Mouse (Mus musculus) ovary, postnatal 36 days (tissue): Measurements from ENCODE around the gene Magea3.
"Not testable (repeated sequence)": the region's sequence is repeated elsewhere in the genome, so short reads cannot be mapped to it uniquely, and the experiment has no call there.

Experiments
- DNase-seq: peaks from one replicate; pipeline ENCODE4 v3.0.0; 2022; ENCODE audit warnings: low spot score, mixed read lengths

Gene Magea3

DNA sequence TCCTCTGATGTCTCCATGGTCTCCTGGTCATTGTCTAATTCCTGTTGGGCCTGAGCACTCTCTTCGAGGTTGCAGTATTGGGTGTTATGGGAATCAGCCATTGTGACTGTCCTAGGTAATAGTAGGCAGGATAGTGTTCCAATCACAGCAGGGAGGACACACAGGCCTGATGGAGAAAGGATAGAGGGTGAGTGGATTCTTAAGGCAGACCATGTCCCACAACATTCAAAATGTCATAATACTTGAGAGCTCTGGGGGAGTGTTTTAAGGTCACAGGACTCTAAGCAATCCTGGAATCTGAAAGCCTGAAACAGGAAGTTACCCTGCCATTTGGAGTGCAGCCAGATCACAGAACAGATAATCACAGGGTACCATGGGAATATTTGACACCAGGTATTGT is at the start of gene Magea3:
TSS of gene Magea3 (minus strand) at position 101 of the 400 bp plus-strand sequence.
- not testable (repeated sequence) for DNase-seq

GRCm38 (mm10) chrX:154995750-154996149 is 46.4 kb upstream of the Magea3 start, which contains the start of gene Magea8:
Magea8 (minus strand) TSS chrX:154995850.
- DNase-seq, result not testable (repeated sequence)

DNA sequence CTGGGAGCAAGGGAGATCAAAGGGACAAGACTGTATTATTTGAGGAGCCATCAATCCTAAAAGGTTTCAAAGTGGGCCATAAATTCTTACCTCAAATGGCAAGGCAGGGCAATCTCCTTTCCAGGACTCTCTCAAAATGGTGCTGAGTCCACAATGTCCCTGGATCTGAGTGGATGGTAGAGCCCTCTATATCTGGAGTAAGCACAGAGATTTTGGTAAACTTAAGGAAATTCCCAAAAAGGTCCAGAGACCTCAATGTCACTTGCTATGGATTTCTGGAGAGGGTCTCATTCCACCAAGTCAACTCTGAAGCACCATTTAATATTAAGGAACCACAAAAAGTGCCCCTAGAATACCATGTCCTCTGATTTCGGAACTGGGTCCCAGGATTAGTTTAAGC is 13.4 kb downstream of the Magea3 start, which contains the start of gene Magea6:
TSS of gene Magea6 (minus strand) at position 101 of the 400 bp plus-strand sequence.
- DNase-seq, result not testable (repeated sequence)
